11 mouse cellular contexts compared by ENCODE assay signal in the genomic region with DNA sequence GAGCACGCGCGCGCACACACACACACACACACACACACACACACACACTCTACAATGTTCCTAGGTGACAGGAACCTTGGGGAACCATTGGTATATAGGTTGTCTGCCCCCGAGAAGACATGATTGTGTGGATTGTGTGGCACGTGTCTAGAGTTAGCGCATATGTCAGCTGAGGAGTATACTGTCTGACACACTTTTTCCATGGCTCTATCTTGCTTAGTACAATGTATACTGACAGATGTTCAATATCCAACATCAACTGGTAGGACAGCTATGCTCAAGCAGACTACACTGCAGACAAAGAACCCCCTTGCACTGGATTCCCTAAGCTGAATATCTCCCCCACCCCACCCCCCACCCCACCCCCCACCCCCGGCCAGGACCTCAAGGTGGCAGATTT.
DNase-seq lines count a peak whose midpoint lies in the region; ATAC-seq lines count a peak whose summit lies in the region.
"Had no signal": no experiment of that assay in that cellular context is flagged by ENCODE, and none has a peak within 500 bp of the region (broad histone marks: within the 10 kb centered on the region; RNA-seq: fewer than 3 reads in every experiment).

No protein-coding gene starts in this region.

- H3K9me3 ChIP-seq in heart, embryonic 16.5 days (replicated peaks; ENCODE audit: control insufficient read depth, low read length): no peaks in the 10 kb centered on the region
- H3K9me3 ChIP-seq in lung, embryonic 16.5 days (ENCODE audit: control insufficient read depth, low read length): no peaks in the 10 kb centered on the region; the same call in 1 of the 2 replicates
- H3K9me3 ChIP-seq in hindbrain, embryonic 15.5 days: no peaks in the 10 kb centered on the region
- no peaks in the 10 kb centered on the region for H3K9me3 ChIP-seq in stomach, embryonic 15.5 days

- no peak overlapping the region for H3K9ac ChIP-seq in heart, embryonic 16.5 days (ENCODE audit: low read length)
- no peak overlapping the region; the same call in 1 of the 2 replicates for H3K9ac ChIP-seq in lung, embryonic 16.5 days (ENCODE audit: low read length)
- H3K9ac ChIP-seq in hindbrain, embryonic 15.5 days: no peak overlapping the region
- no peak overlapping the region for H3K9ac ChIP-seq in stomach, embryonic 15.5 days

- peak overlapping the region; percentile 76; the same call in 1 of the 2 replicates for H3K27ac ChIP-seq in heart, embryonic 16.5 days (ENCODE audit: low read length)
- peak overlapping the region; percentile 99 for H3K27ac ChIP-seq in lung, embryonic 16.5 days (ENCODE audit: low read length)
- peak overlapping the region; percentile 76; the same call in 1 of the 2 replicates for H3K27ac ChIP-seq in hindbrain, embryonic 15.5 days (replicated peaks)
- peak overlapping the region; percentile 93 for H3K27ac ChIP-seq in stomach, embryonic 15.5 days

- H3K36me3 ChIP-seq in heart, embryonic 16.5 days (ENCODE audit: control insufficient read depth, insufficient read depth): no peaks in the 10 kb centered on the region
- no peaks in the 10 kb centered on the region for H3K36me3 ChIP-seq in lung, embryonic 16.5 days (ENCODE audit: control insufficient read depth, insufficient read depth, low read length)
- no peaks in the 10 kb centered on the region for H3K36me3 ChIP-seq in hindbrain, embryonic 15.5 days
- H3K36me3 ChIP-seq in stomach, embryonic 15.5 days: no peaks in the 10 kb centered on the region

- H3K27me3 ChIP-seq in heart, embryonic 16.5 days (ENCODE audit: control insufficient read depth, insufficient read depth, low read length): no peaks in the 10 kb centered on the region
- H3K27me3 ChIP-seq in lung, embryonic 16.5 days (ENCODE audit: control insufficient read depth, insufficient read depth, low read depth, low read length): no peaks in the 10 kb centered on the region
- H3K27me3 ChIP-seq in hindbrain, embryonic 15.5 days: 0 out of 2 replicates have a peak, but pooled peaks cover 3% of the 10 kb centered on the region
- H3K27me3 ChIP-seq in stomach, embryonic 15.5 days (replicated peaks): no peaks in the 10 kb centered on the region

- no peak overlapping the region for H3K4me3 ChIP-seq in heart, embryonic 16.5 days (ENCODE audit: low read length)
- no peak overlapping the region for H3K4me3 ChIP-seq in lung, embryonic 16.5 days (ENCODE audit: low read length)
- H3K4me3 ChIP-seq in hindbrain, embryonic 15.5 days: no peak overlapping the region
- no peak overlapping the region for H3K4me3 ChIP-seq in stomach, embryonic 15.5 days (replicated peaks)

- intact Hi-C loops in heart, postnatal 25 days (cut with DNase I): no loop called here

- ATAC-seq in heart, embryonic 16.5 days (replicated peaks; ENCODE audit: extremely low read depth, insufficient read depth, low FRiP score): no peak
- peak; percentile 56 for ATAC-seq in lung, embryonic 16.5 days (ENCODE audit: low read depth)
- no peak for ATAC-seq in hindbrain, embryonic 15.5 days (ENCODE audit: low FRiP score, low read depth)
- no peak for ATAC-seq in stomach, embryonic 15.5 days (ENCODE audit: insufficient read depth, low FRiP score, low read depth)

- no peak for DNase-seq in heart, postnatal 25 days (ENCODE audit: low spot score)
- no peak for DNase-seq in lung, postnatal 25 days (ENCODE audit: low spot score)
- DNase-seq in frontal cortex, postnatal 25 days (ENCODE audit: low spot score in 2 of 2): no peak
- DNase-seq in gastrocnemius, adult 8-10 months (ENCODE audit: low spot score in 2 of 2): no peak
- DNase-seq: embryo, embryonic 11 days; spleen, adult 18-20 months; thymus, postnatal 14 days had no signal

- no peak overlapping the region for H3K4me2 ChIP-seq in heart, embryonic 16.5 days (ENCODE audit: low read depth, low read length)
- H3K4me2 ChIP-seq in lung, embryonic 16.5 days (ENCODE audit: low read depth, low read length): no peak overlapping the region
- H3K4me2 ChIP-seq in hindbrain, embryonic 15.5 days: no peak overlapping the region
- no peak overlapping the region for H3K4me2 ChIP-seq in stomach, embryonic 15.5 days

- peaks cover 25% of the 10 kb centered on the region for H3K4me1 ChIP-seq in heart, embryonic 16.5 days (ENCODE audit: control insufficient read depth, insufficient read depth, low read length)
- H3K4me1 ChIP-seq in lung, embryonic 16.5 days (replicated peaks; ENCODE audit: control insufficient read depth, insufficient read depth, low read length): peaks cover 58% of the 10 kb centered on the region
- peaks cover 26% of the 10 kb centered on the region for H3K4me1 ChIP-seq in hindbrain, embryonic 15.5 days (replicated peaks)
- peaks cover 32% of the 10 kb centered on the region for H3K4me1 ChIP-seq in stomach, embryonic 15.5 days

- WGBS in heart, embryonic 16.5 days: 78% methylated on average over 8 of the region's 8 CpGs
- 71% methylated on average over 8 of the region's 8 CpGs for WGBS in lung, embryonic 16.5 days
- 93% methylated on average over 8 of the region's 8 CpGs for WGBS in hindbrain, embryonic 15.5 days
- WGBS in stomach, embryonic 15.5 days: 71% methylated on average over 8 of the region's 8 CpGs
